Mouse (Mus musculus): ENCODE results near the gene Theg. TPM values are rescaled to one million over a fixed set of nuclear protein-coding genes. Genes with fewer than 3 reads are reported as not detected.
A peak's percentile ranks its signal among the peaks of the same experiment; 100 is the strongest.

Gene Theg
- polyA plus RNA-seq, 1 experiment from 2014 or later, result not detected

DNA sequence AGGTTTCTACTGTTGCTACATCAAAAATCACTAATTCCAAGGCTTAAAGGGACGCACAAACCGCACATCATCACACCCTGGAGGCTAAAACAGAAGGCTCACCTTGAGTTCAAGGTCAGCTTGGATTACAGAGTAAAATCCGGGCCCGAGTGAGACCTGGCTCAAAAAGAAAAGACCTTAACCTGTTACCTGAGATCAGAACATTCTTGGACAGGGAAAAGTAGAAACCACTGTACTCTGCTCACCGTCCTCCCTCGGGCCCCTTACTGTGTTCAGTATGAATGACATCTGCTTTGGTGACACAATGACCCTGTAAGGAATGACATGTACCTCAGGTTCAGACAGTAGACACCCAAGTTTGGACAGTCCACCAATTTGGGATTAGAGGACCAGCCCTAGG lies 12.3 kb downstream of the Theg start:
- no peak overlapping the region for H3K4me2 ChIP-seq (ENCODE audit: low read depth, low read length)
- no peaks in the 10 kb centered on the region; the same call in 1 of the 2 replicates for H3K9me3 ChIP-seq (replicated peaks; ENCODE audit: control insufficient read depth, low read length)
- no peak overlapping the region for H3K27ac ChIP-seq (ENCODE audit: low read length)
- no peak for ATAC-seq (ENCODE audit: insufficient read depth, low FRiP score)
- H3K36me3 ChIP-seq (ENCODE audit: control insufficient read depth, insufficient read depth, low read length), result no peaks in the 10 kb centered on the region
- no peak overlapping the region for H3K4me3 ChIP-seq (replicated peaks; ENCODE audit: low read length)
- H3K9ac ChIP-seq (ENCODE audit: low read length), result no peak overlapping the region
- H3K4me1 ChIP-seq (ENCODE audit: control insufficient read depth, insufficient read depth, low read length), result no peaks in the 10 kb centered on the region
- 87% methylated on average over 6 of the region's 6 CpGs for WGBS
- H3K27me3 ChIP-seq (ENCODE audit: control insufficient read depth, insufficient read depth, low read length), result no peaks in the 10 kb centered on the region

DNA sequence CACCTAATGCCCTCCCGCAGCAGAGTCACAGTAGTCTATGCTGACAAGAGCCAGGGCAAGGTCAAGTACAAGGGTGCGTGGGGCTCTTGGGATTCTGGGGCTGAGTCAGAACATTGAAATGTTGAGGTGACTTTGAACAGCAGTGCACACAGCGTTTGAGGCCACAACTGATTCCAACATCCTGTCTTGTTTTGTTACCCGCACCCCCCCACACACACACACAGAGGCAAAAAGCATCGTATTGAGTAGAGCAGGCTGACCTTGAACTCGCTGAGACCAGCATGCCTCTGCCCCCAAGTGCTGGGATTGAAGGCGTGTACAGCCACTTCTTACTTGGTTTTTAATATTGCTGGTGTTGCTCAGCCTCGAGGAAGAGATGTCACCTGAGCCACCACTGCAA lies 12.8 kb downstream of the Theg start:
- ATAC-seq (ENCODE audit: insufficient read depth, low FRiP score), result no peak
- 76% methylated on average over 8 of the region's 8 CpGs for whole genome bisulfite sequencing
- H3K9ac ChIP-seq (ENCODE audit: low read length), result no peak overlapping the region

DNA sequence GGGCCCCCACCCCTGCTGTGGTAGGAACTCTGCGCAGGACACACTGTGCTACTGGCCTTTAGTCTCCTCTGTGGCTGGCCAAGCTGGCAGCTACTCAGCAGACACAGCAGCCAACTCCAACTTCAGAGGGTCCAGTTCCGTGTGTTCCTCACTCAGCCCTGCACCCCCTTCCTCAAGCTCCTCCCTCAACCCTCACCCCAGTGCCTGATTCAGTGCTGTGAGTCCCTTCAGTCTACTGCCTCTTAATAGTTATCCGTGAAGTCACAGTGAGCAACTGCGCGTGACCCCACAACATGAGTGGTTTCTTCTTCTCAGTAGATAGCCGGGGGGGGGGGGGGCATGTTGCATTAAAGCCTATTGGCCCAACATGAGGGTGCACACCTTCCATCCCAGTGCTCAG lies 13.5 kb downstream of the Theg start:
- ATAC-seq (ENCODE audit: insufficient read depth, low FRiP score), result no peak
- no peak overlapping the region for H3K4me2 ChIP-seq (ENCODE audit: low read depth, low read length)
- H3K9me3 ChIP-seq (replicated peaks; ENCODE audit: control insufficient read depth, low read length), result no peaks in the 10 kb centered on the region; the same call in 1 of the 2 replicates
- WGBS, result 85% methylated on average over 6 of the region's 6 CpGs
- H3K4me1 ChIP-seq (ENCODE audit: control insufficient read depth, insufficient read depth, low read length), result no peaks in the 10 kb centered on the region
- no peaks in the 10 kb centered on the region for H3K36me3 ChIP-seq (ENCODE audit: control insufficient read depth, insufficient read depth, low read length)
- no peaks in the 10 kb centered on the region for H3K27me3 ChIP-seq (ENCODE audit: control insufficient read depth, insufficient read depth, low read length)
- no peak overlapping the region for H3K4me3 ChIP-seq (replicated peaks; ENCODE audit: low read length)
- H3K9ac ChIP-seq (ENCODE audit: low read length), result no peak overlapping the region
- H3K27ac ChIP-seq (ENCODE audit: low read length), result no peak overlapping the region

More for the DNA sequence above, 12.8 kb downstream of the Theg start:
- no peaks in the 10 kb centered on the region for H3K4me1 ChIP-seq (ENCODE audit: control insufficient read depth, insufficient read depth, low read length)
- no peaks in the 10 kb centered on the region; the same call in 1 of the 2 replicates for H3K9me3 ChIP-seq (replicated peaks; ENCODE audit: control insufficient read depth, low read length)
- H3K4me3 ChIP-seq (replicated peaks; ENCODE audit: low read length), result no peak overlapping the region
- no peak overlapping the region for H3K27ac ChIP-seq (ENCODE audit: low read length)
- no peaks in the 10 kb centered on the region for H3K27me3 ChIP-seq (ENCODE audit: control insufficient read depth, insufficient read depth, low read length)
- no peaks in the 10 kb centered on the region for H3K36me3 ChIP-seq (ENCODE audit: control insufficient read depth, insufficient read depth, low read length)
- no peak overlapping the region for H3K4me2 ChIP-seq (ENCODE audit: low read depth, low read length)

DNA sequence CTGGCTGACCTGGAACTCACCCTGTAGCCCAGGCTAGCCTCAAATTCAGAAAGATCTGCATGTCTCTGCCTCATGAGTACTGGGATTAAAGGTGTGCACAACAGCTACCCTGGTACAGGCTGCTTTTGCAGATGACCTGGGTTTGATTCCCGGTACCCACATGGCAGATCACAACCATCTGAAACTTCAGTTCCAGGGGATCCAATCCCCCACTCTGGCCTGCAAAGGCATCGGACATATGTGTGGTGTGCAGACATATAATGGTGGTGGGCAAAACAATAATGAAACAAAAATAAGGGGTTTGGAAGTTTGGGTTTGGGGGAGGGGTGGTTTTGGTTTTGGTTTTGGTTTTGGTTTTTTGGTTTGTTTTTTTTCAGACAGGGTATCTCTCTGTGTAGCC lies 15.8 kb downstream of the Theg start:
- Histone ChIP-seq H3K4me3 (replicated peaks; ENCODE audit: low read length) (no peak overlapping the region), H3K27ac (ENCODE audit: low read length) (no peak overlapping the region), H3K36me3 (ENCODE audit: control insufficient read depth, insufficient read depth, low read length) (no peaks in the 10 kb centered on the region), H3K4me2 (ENCODE audit: low read depth, low read length) (no peak overlapping the region), H3K27me3 (ENCODE audit: control insufficient read depth, insufficient read depth, low read length) (no peaks in the 10 kb centered on the region), H3K9me3 (replicated peaks; ENCODE audit: control insufficient read depth, low read length) (no peaks in the 10 kb centered on the region), H3K9ac (ENCODE audit: low read length) (no peak overlapping the region), H3K4me1 (ENCODE audit: control insufficient read depth, insufficient read depth, low read length) (no peaks in the 10 kb centered on the region)
- ATAC-seq (ENCODE audit: insufficient read depth, low FRiP score), result no peak
- WGBS, result 90% methylated on average over 2 of the region's 2 CpGs

DNA sequence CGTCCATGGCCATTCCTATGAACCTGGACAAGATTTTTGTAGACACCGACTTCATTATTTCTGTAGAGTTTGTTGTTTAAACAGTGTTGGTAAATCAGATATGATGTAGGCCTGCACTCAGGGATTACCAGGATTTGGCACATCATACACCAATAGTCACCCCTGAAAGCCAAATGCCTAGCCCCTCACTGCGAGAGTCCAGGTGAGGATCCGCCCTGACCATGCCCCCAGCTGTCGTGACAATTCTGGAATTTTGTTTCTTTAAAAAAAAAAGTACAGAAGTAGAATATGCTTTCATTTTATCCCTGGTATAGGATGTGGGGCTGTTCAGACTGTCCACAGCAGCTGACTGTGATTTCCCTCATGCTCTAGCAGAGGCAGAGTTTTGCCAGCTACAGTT lies 17.2 kb downstream of the Theg start:
- no peak for ATAC-seq (ENCODE audit: insufficient read depth, low FRiP score)
- no peak overlapping the region for H3K27ac ChIP-seq (ENCODE audit: low read length)
- no peak overlapping the region for H3K4me2 ChIP-seq (ENCODE audit: low read depth, low read length)
- no peak overlapping the region for H3K4me3 ChIP-seq (replicated peaks; ENCODE audit: low read length)
- no peaks in the 10 kb centered on the region for H3K9me3 ChIP-seq (replicated peaks; ENCODE audit: control insufficient read depth, low read length)
- no peak overlapping the region for H3K9ac ChIP-seq (ENCODE audit: low read length)
- H3K4me1 ChIP-seq (ENCODE audit: control insufficient read depth, insufficient read depth, low read length), result no peaks in the 10 kb centered on the region
- no peaks in the 10 kb centered on the region for H3K27me3 ChIP-seq (ENCODE audit: control insufficient read depth, insufficient read depth, low read length)
- H3K36me3 ChIP-seq (ENCODE audit: control insufficient read depth, insufficient read depth, low read length), result no peaks in the 10 kb centered on the region
- 84% methylated on average over 5 of the region's 5 CpGs for WGBS

DNA sequence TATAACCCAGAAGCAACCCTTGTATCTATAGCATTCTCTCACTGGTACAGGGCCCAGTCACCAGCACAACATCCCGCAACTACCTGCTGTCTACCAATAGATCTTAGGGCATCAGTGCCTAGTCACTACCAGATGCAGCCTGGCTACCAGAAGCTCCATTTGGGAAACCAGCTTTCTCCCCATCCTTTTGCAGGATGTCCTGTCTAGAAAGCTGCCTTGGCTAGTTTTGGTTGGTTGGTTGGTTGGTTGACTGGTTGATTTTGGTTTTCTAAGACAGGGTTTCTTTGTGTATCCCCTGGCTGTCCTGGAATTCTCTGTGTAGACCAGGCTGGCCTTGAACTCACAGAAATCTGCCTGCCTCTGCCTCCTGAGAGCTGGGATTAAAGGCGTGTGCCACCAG lies 27.4 kb downstream of the Theg start:
- Histone ChIP-seq H3K9ac (ENCODE audit: low read length) (no peak overlapping the region), H3K9me3 (replicated peaks; ENCODE audit: control insufficient read depth, low read length) (no peaks in the 10 kb centered on the region), H3K4me1 (ENCODE audit: control insufficient read depth, insufficient read depth, low read length) (no peaks in the 10 kb centered on the region), H3K4me2 (ENCODE audit: low read depth, low read length) (no peak overlapping the region), H3K27me3 (ENCODE audit: control insufficient read depth, insufficient read depth, low read length) (no peaks in the 10 kb centered on the region), H3K27ac (ENCODE audit: low read length) (no peak overlapping the region), H3K4me3 (replicated peaks; ENCODE audit: low read length) (no peak overlapping the region), H3K36me3 (ENCODE audit: control insufficient read depth, insufficient read depth, low read length) (no peaks in the 10 kb centered on the region)
- ATAC-seq (ENCODE audit: insufficient read depth, low FRiP score), result no peak
- 84% methylated on average over 2 of the region's 2 CpGs for WGBS

DNA sequence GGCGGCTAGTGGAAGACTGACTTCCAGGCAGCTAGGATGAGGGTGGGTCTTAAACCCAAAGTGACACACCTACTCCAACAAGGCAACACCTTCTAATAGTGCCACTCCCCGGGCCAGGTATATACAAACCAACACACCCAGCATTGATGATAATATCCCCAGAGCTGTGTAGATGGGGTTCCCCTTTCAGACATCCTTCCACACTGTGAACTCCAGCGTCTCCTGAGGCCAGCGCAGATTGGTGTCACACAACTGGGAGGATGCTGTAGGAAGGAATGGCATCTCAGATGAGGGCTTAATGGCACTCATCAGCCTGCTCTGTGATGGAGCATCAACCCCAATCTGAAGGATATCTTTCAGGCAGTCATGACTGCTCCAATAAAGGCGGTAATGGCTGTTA lies 29.6 kb downstream of the Theg start:
- Histone ChIP-seq H3K4me3 (replicated peaks; ENCODE audit: low read length) (no peak overlapping the region), H3K27me3 (ENCODE audit: control insufficient read depth, insufficient read depth, low read length) (no peaks in the 10 kb centered on the region), H3K27ac (ENCODE audit: low read length) (no peak overlapping the region), H3K9me3 (replicated peaks; ENCODE audit: control insufficient read depth, low read length) (no peaks in the 10 kb centered on the region), H3K36me3 (ENCODE audit: control insufficient read depth, insufficient read depth, low read length) (no peaks in the 10 kb centered on the region), H3K4me2 (ENCODE audit: low read depth, low read length) (no peak overlapping the region), H3K9ac (ENCODE audit: low read length) (no peak overlapping the region), H3K4me1 (ENCODE audit: control insufficient read depth, insufficient read depth, low read length) (peaks cover 15% of the 10 kb centered on the region)
- ATAC-seq (ENCODE audit: insufficient read depth, low FRiP score), result no peak
- 85% methylated on average over 5 of the region's 5 CpGs for WGBS

DNA sequence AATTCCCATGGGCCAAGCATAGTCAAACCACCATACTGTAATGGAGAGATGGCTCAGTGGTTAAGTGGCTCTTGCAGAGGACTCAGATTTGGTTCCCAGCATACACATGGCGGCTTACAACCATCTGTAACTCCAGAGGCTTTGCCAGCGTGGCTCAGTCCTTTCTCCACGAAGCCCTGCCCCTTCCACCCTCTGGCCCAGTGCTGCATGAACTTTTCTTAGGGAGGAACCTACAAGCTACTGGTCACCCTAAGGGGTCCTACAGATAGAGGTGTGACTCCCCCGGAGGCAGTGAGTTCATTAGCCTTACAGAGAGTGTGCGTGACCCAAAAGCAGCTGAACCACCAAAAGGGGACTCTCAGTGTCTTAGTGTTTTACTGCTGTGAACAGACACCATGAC lies 30.2 kb downstream of the Theg start:
- 89% methylated on average over 5 of the region's 5 CpGs for WGBS
- H3K9me3 ChIP-seq (replicated peaks; ENCODE audit: control insufficient read depth, low read length), result no peaks in the 10 kb centered on the region
- peaks cover 19% of the 10 kb centered on the region for H3K4me1 ChIP-seq (ENCODE audit: control insufficient read depth, insufficient read depth, low read length)
- ATAC-seq (ENCODE audit: insufficient read depth, low FRiP score), result no peak
- no peaks in the 10 kb centered on the region for H3K36me3 ChIP-seq (ENCODE audit: control insufficient read depth, insufficient read depth, low read length)
- no peak overlapping the region for H3K27ac ChIP-seq (ENCODE audit: low read length)
- no peaks in the 10 kb centered on the region for H3K27me3 ChIP-seq (ENCODE audit: control insufficient read depth, insufficient read depth, low read length)
- H3K9ac ChIP-seq (ENCODE audit: low read length), result no peak overlapping the region
- H3K4me2 ChIP-seq (ENCODE audit: low read depth, low read length), result no peak overlapping the region
- H3K4me3 ChIP-seq (replicated peaks; ENCODE audit: low read length), result no peak overlapping the region

DNA sequence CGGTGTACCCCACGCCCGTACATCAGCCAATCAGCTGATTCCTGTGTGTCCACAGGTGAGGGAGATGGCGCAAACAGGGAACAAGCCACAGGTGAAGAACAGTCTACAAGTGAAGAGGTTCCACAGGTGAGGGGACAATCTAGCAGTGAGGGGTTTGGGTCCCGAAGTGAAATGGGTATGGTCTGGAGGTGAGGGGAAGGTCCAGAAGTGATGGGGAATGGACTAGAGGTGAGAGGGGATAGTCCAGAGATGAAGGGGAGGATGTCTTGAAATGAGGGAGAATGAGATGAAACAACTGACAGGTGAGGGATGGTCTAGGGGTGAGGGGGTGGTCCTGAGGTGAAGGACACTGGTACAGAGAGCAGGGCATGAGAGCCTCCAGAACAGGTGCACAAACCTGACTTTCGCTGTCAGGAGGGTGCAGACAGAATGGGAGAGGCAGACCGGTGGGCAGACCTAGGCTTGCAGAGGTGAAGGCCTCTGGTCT lies 31.9 kb downstream of the Theg start:
- Histone ChIP-seq H3K27me3 (ENCODE audit: control insufficient read depth, insufficient read depth, low read length) (no peaks in the 10 kb centered on the region), H3K27ac (ENCODE audit: low read length) (peak overlapping the region; percentile 36; the same call in 1 of the 2 replicates), H3K36me3 (ENCODE audit: control insufficient read depth, insufficient read depth, low read length) (peaks cover 4% of the 10 kb centered on the region; the same call in 1 of the 2 replicates), H3K4me1 (ENCODE audit: control insufficient read depth, insufficient read depth, low read length) (peaks cover 19% of the 10 kb centered on the region), H3K9me3 (replicated peaks; ENCODE audit: control insufficient read depth, low read length) (no peaks in the 10 kb centered on the region), H3K4me2 (ENCODE audit: low read depth, low read length) (peak overlapping the region; percentile 89), H3K4me3 (replicated peaks; ENCODE audit: low read length) (peak overlapping the region; percentile 87), H3K9ac (ENCODE audit: low read length) (peak overlapping the region; percentile 97)
- 20% methylated on average over 7 of the region's 7 CpGs for WGBS
- no peak for ATAC-seq (ENCODE audit: insufficient read depth, low FRiP score)
